In the genomic region with DNA sequence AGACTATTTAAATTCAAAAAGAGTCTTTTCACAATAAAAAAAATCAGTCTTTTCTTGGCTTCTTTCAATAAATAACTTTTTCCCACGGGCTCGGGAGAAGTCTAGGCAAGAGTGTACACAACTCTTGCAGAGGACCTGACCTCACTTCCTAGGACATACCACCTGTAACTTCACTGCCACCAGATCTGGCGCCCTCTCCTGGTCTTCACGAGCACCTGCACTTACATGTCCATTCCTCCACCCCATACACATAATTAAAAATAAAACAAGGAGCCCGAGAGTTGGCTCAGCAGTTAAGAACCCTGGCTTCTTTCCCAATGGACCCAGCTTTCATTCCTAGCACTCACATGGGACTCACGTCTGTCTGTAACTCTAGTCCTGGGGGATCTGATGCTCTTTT, we compare ENCODE assay signal across 16 mouse cellular contexts. TPM values are rescaled to one million over a fixed set of nuclear protein-coding genes. Genes with fewer than 3 reads are reported as not detected.
A peak's percentile ranks its signal among the peaks of the same experiment; 100 is the strongest.
DNase-seq lines count a peak whose midpoint lies in the region; ATAC-seq and TF ChIP-seq lines count a peak whose summit lies in the region.
"Had no signal": no experiment of that assay in that cellular context is flagged by ENCODE, and none has a peak within 500 bp of the region (broad histone marks: within the 10 kb centered on the region; RNA-seq: fewer than 3 reads in every experiment).

No protein-coding gene starts in this region.

- H3K27me3 ChIP-seq in heart, postnatal 0 days (ENCODE audit: control insufficient read depth, insufficient read depth, low read length) = no peaks in the 10 kb centered on the region
- no peaks in the 10 kb centered on the region for H3K27me3 ChIP-seq in midbrain, postnatal 0 days (ENCODE audit: insufficient read depth, low read length)
- H3K27me3 ChIP-seq in midbrain, embryonic 14.5 days (ENCODE audit: control insufficient read depth, insufficient read depth, low read length) = no peaks in the 10 kb centered on the region
- H3K27me3 ChIP-seq in midbrain, embryonic 16.5 days (ENCODE audit: control insufficient read depth, insufficient read depth, low read depth, low read length) = no peaks in the 10 kb centered on the region
- H3K27me3 ChIP-seq in limb, embryonic 10.5 days (ENCODE audit: low read depth, poor library complexity, severe bottlenecking) = no peaks in the 10 kb centered on the region
- H3K27me3 ChIP-seq: embryonic facial prominence, embryonic 15.5 days; limb, embryonic 13.5 days; neural tube, embryonic 13.5 days had no signal

- H3K4me2 ChIP-seq in heart, postnatal 0 days (ENCODE audit: low read depth, low read length) = no peak overlapping the region
- H3K4me2 ChIP-seq in midbrain, postnatal 0 days (ENCODE audit: low read depth, low read length, poor library complexity, severe bottlenecking) = no peak overlapping the region
- H3K4me2 ChIP-seq in midbrain, embryonic 14.5 days (ENCODE audit: low read length) = no peak overlapping the region
- no peak overlapping the region for H3K4me2 ChIP-seq in midbrain, embryonic 16.5 days (ENCODE audit: low read length)
- H3K4me2 ChIP-seq: embryonic facial prominence, embryonic 15.5 days; limb, embryonic 13.5 days; neural tube, embryonic 13.5 days had no signal

- intact Hi-C loops in heart, postnatal 14 days (cut with DNase I) = no loop called here

- no peak for ATAC-seq in heart, postnatal 0 days (ENCODE audit: insufficient read depth, low read depth)
- no peak for ATAC-seq in midbrain, postnatal 0 days (ENCODE audit: low FRiP score)
- ATAC-seq in midbrain, embryonic 14.5 days (ENCODE audit: low FRiP score, low TSS enrichment) = no peak
- no peak for ATAC-seq in midbrain, embryonic 16.5 days
- ATAC-seq: forebrain, postnatal 0 days had no signal

- TF ChIP-seq EP300 in heart, postnatal 0 days (IDR thresholded peaks at IDR 0.05; ENCODE audit: low read depth) = no peak

- no peak for DNase-seq in heart, postnatal 0 days (ENCODE audit: low spot score)
- DNase-seq in heart, postnatal 14 days = no peak
- DNase-seq in midbrain, postnatal 0 days (ENCODE audit: low spot score) = no peak
- no peak for DNase-seq in midbrain, embryonic 14.5 days
- peak; percentile 87 for DNase-seq in ZHBTc4 (ENCODE audit: low read depth, low spot score)
- no peak for DNase-seq in urinary bladder, adult 18-20 months (ENCODE audit: low spot score in 2 of 2)
- no peak for DNase-seq in limb, embryonic 10.5 days (ENCODE audit: low spot score)
- DNase-seq: cerebellum, adult 9-11 months; forebrain, postnatal 0 days; heart, postnatal 36 days had no signal

- no peak overlapping the region for H3K27ac ChIP-seq in heart, postnatal 0 days (ENCODE audit: low read depth)
- H3K27ac ChIP-seq in midbrain, postnatal 0 days (ENCODE audit: low read depth, low read length) = no peak overlapping the region
- H3K27ac ChIP-seq in midbrain, embryonic 14.5 days (replicated peaks; ENCODE audit: low read depth, low read length) = no peak overlapping the region
- no peak overlapping the region for H3K27ac ChIP-seq in midbrain, embryonic 16.5 days (ENCODE audit: low read length)
- H3K27ac ChIP-seq in limb, embryonic 10.5 days = no peak overlapping the region
- H3K27ac ChIP-seq: embryonic facial prominence, embryonic 15.5 days; limb, embryonic 13.5 days; neural tube, embryonic 13.5 days had no signal

- no peak overlapping the region for H3K4me3 ChIP-seq in heart, postnatal 0 days (ENCODE audit: low read depth, low read length)
- no peak overlapping the region for H3K4me3 ChIP-seq in midbrain, postnatal 0 days (ENCODE audit: low read depth, low read length)
- no peak overlapping the region for H3K4me3 ChIP-seq in midbrain, embryonic 14.5 days (replicated peaks; ENCODE audit: low read depth, low read length)
- H3K4me3 ChIP-seq in midbrain, embryonic 16.5 days (ENCODE audit: low read depth, low read length) = no peak overlapping the region
- no peak overlapping the region for H3K4me3 ChIP-seq in limb, embryonic 10.5 days
- H3K4me3 ChIP-seq: embryonic facial prominence, embryonic 15.5 days; limb, embryonic 13.5 days; neural tube, embryonic 13.5 days had no signal

- H3K36me3 ChIP-seq in heart, postnatal 0 days (replicated peaks; ENCODE audit: control insufficient read depth, insufficient read depth, low read length) = no peaks in the 10 kb centered on the region
- no peaks in the 10 kb centered on the region for H3K36me3 ChIP-seq in midbrain, postnatal 0 days (ENCODE audit: insufficient read depth, low read length)
- H3K36me3 ChIP-seq in midbrain, embryonic 14.5 days (ENCODE audit: control insufficient read depth, insufficient read depth, low read length) = no peaks in the 10 kb centered on the region
- no peaks in the 10 kb centered on the region for H3K36me3 ChIP-seq in midbrain, embryonic 16.5 days (ENCODE audit: control insufficient read depth, insufficient read depth, low read length)
- H3K36me3 ChIP-seq in limb, embryonic 10.5 days = no peaks in the 10 kb centered on the region
- H3K36me3 ChIP-seq: embryonic facial prominence, embryonic 15.5 days; limb, embryonic 13.5 days; neural tube, embryonic 13.5 days had no signal

- H3K9me3 ChIP-seq in heart, postnatal 0 days (replicated peaks; ENCODE audit: control insufficient read depth, low read length) = no peaks in the 10 kb centered on the region
- no peaks in the 10 kb centered on the region for H3K9me3 ChIP-seq in midbrain, postnatal 0 days (ENCODE audit: low read length)
- no peaks in the 10 kb centered on the region for H3K9me3 ChIP-seq in midbrain, embryonic 14.5 days (ENCODE audit: control insufficient read depth, low read length)
- no peaks in the 10 kb centered on the region for H3K9me3 ChIP-seq in midbrain, embryonic 16.5 days (replicated peaks; ENCODE audit: control insufficient read depth, low read length, poor library complexity, severe bottlenecking)
- no peaks in the 10 kb centered on the region for H3K9me3 ChIP-seq in limb, embryonic 10.5 days (replicated peaks)
- H3K9me3 ChIP-seq: embryonic facial prominence, embryonic 15.5 days; limb, embryonic 13.5 days; neural tube, embryonic 13.5 days had no signal

- TF ChIP-seq CTCF in heart, postnatal 0 days (IDR thresholded peaks at IDR 0.05; ENCODE audit: low read depth) = peak; percentile 17; the same call in 1 of the 2 replicates
- TF ChIP-seq CTCF in midbrain, postnatal 0 days (IDR thresholded peaks at IDR 0.05) = peak; percentile 28; the same call in 1 of the 2 replicates

- H3K4me1 ChIP-seq in heart, postnatal 0 days (ENCODE audit: control insufficient read depth, insufficient read depth) = peaks cover 10% of the 10 kb centered on the region; the same call in 1 of the 2 replicates
- peaks cover 6% of the 10 kb centered on the region; the same call in 1 of the 2 replicates for H3K4me1 ChIP-seq in midbrain, postnatal 0 days (ENCODE audit: insufficient read depth, low read length)
- peaks cover 20% of the 10 kb centered on the region; the same call in 1 of the 2 replicates for H3K4me1 ChIP-seq in midbrain, embryonic 14.5 days (ENCODE audit: control insufficient read depth, insufficient read depth, low read length)
- peaks cover 17% of the 10 kb centered on the region for H3K4me1 ChIP-seq in midbrain, embryonic 16.5 days (ENCODE audit: control insufficient read depth, insufficient read depth, low read length)
- peaks cover 19% of the 10 kb centered on the region for H3K4me1 ChIP-seq in limb, embryonic 10.5 days

- H3K9ac ChIP-seq in heart, postnatal 0 days (replicated peaks; ENCODE audit: low read depth, low read length) = no peak overlapping the region
- H3K9ac ChIP-seq in midbrain, postnatal 0 days (replicated peaks; ENCODE audit: low read length, poor library complexity, severe bottlenecking) = no peak overlapping the region
- no peak overlapping the region for H3K9ac ChIP-seq in midbrain, embryonic 14.5 days (replicated peaks; ENCODE audit: low read length)
- no peak overlapping the region for H3K9ac ChIP-seq in midbrain, embryonic 16.5 days (ENCODE audit: low read depth, low read length)
- H3K9ac ChIP-seq: embryonic facial prominence, embryonic 15.5 days; forebrain, postnatal 0 days; limb, embryonic 13.5 days; neural tube, embryonic 13.5 days had no signal

- 69% methylated on average over 6 of the region's 6 CpGs for WGBS in heart, postnatal 0 days
- WGBS in midbrain, postnatal 0 days = 79% methylated on average over 6 of the region's 6 CpGs
- WGBS in midbrain, embryonic 14.5 days = 82% methylated on average over 6 of the region's 6 CpGs
- 79% methylated on average over 6 of the region's 6 CpGs for WGBS in midbrain, embryonic 16.5 days
- WGBS in limb, embryonic 10.5 days = 82% methylated on average over 6 of the region's 6 CpGs

RNA-seq across cellular contexts. Expression of gene Cfap52, which starts 1.3 kb away (rescaled TPM):
- total RNA-seq in heart, postnatal 0 days (2014; rRNA removed; ENCODE audit: low replicate concordance) = not detected in 2 replicates
- 0.12 and 0.44 TPM in 2 replicates for polyA plus RNA-seq in heart, postnatal 0 days (2015; fragmentation: Nextera tagmentation; extraction: Ambion mirVana)
- total RNA-seq in heart, postnatal 14 days (2021) = under 1 TPM; 0.27 to 0.41 TPM
- 3.8 TPM in 2 replicates for total RNA-seq in midbrain, postnatal 0 days (2014; rRNA removed)
- polyA plus RNA-seq in midbrain, postnatal 0 days (2015; fragmentation: Nextera tagmentation; extraction: Ambion mirVana) = 2.7 and 3.2 TPM in 2 replicates
- 2.0 and 2.2 TPM in 2 replicates for polyA plus RNA-seq in midbrain, embryonic 14.5 days (2014; fragmentation: Nextera tagmentation; extraction: Ambion mirVana)
- polyA plus RNA-seq in midbrain, embryonic 16.5 days (2015; fragmentation: Nextera tagmentation; extraction: Ambion mirVana) = 4.6 and 5.1 TPM in 2 replicates
- 0.34 and 0.41 TPM in 2 replicates for polyA plus RNA-seq in limb, embryonic 10.5 days (2016; fragmentation: Nextera tagmentation; extraction: Ambion mirVana)
- total RNA-seq: granulocyte monocyte progenitor cell, adult 5-6 weeks; heart, postnatal 36 days; megakaryocyte progenitor cell, adult 5-6 weeks had no signal

RNA-seq across cellular contexts. Expression of gene Stx8, which starts 1.9 kb away (rescaled TPM):
- 4.8 and 15.9 TPM in 2 replicates for total RNA-seq in heart, postnatal 0 days (2014; rRNA removed; ENCODE audit: low replicate concordance)
- 66.5 and 69.0 TPM in 2 replicates for polyA plus RNA-seq in heart, postnatal 0 days (2015; fragmentation: Nextera tagmentation; extraction: Ambion mirVana)
- 10 to 100 TPM; 26.5 to 27.8 TPM for total RNA-seq in heart, postnatal 14 days (2021)
- 13.2 and 22.4 TPM in 2 replicates for total RNA-seq in midbrain, postnatal 0 days (2014; rRNA removed)
- polyA plus RNA-seq in midbrain, postnatal 0 days (2015; fragmentation: Nextera tagmentation; extraction: Ambion mirVana) = 59.0 and 63.6 TPM in 2 replicates
- polyA plus RNA-seq in midbrain, embryonic 14.5 days (2014; fragmentation: Nextera tagmentation; extraction: Ambion mirVana) = 64.2 and 66.3 TPM in 2 replicates
- 64.1 and 69.3 TPM in 2 replicates for polyA plus RNA-seq in midbrain, embryonic 16.5 days (2015; fragmentation: Nextera tagmentation; extraction: Ambion mirVana)
- 39.5 and 43.7 TPM in 2 replicates for polyA plus RNA-seq in limb, embryonic 10.5 days (2016; fragmentation: Nextera tagmentation; extraction: Ambion mirVana)

RNA-seq across cellular contexts. Expression of gene Usp43, which starts 42.2 kb away (rescaled TPM):
- total RNA-seq in heart, postnatal 0 days (2014; rRNA removed; ENCODE audit: low replicate concordance) = 2.9 and 3.9 TPM in 2 replicates
- 0.55 and 0.66 TPM in 2 replicates for polyA plus RNA-seq in heart, postnatal 0 days (2015; fragmentation: Nextera tagmentation; extraction: Ambion mirVana)
- total RNA-seq in heart, postnatal 14 days (2021) = 1 to 10 TPM; 3.3 to 3.4 TPM
- 1.8 and 2.6 TPM in 2 replicates for total RNA-seq in midbrain, postnatal 0 days (2014; rRNA removed)
- polyA plus RNA-seq in midbrain, postnatal 0 days (2015; fragmentation: Nextera tagmentation; extraction: Ambion mirVana) = 0.59 and 0.67 TPM in 2 replicates
- polyA plus RNA-seq in midbrain, embryonic 14.5 days (2014; fragmentation: Nextera tagmentation; extraction: Ambion mirVana) = 0.21 and 0.27 TPM in 2 replicates
- 0.80 and 0.88 TPM in 2 replicates for polyA plus RNA-seq in midbrain, embryonic 16.5 days (2015; fragmentation: Nextera tagmentation; extraction: Ambion mirVana)
- polyA plus RNA-seq in limb, embryonic 10.5 days (2016; fragmentation: Nextera tagmentation; extraction: Ambion mirVana) = 0.46 and 1.1 TPM in 2 replicates
- total RNA-seq: granulocyte monocyte progenitor cell, adult 5-6 weeks; megakaryocyte progenitor cell, adult 5-6 weeks had no signal
